Mouse (Mus musculus) MEL (cell line): ENCODE measurements around the gene Slc17a5.

Experiments
- CHD1 ChIP-seq: IDR thresholded peaks from 2 replicates; pipeline ENCODE4 v1.6.1; 2012; ENCODE audit warnings: low read depth, mild to moderate bottlenecking, inconsistent platforms, low read length, improper control_type of control experiment
- CTCF ChIP-seq, 3 experiments: IDR thresholded peaks in 2 of 3; conservative IDR thresholded peaks in 1 of 3; 2 replicates each; pipeline ENCODE4 v1.5.1; 2011 to 2012; ENCODE audit warnings: low read length in 3 of 3, low read depth in 2 of 3, mild to moderate bottlenecking in 2 of 3, improper control_type of control experiment in 1 of 3, inconsistent platforms in 1 of 3, mixed read lengths in 1 of 3, moderate library complexity in 1 of 3; ENCODE audit not compliant: control insufficient read depth in 1 of 3, insufficient read depth in 1 of 3, poor library complexity in 1 of 3, severe bottlenecking in 1 of 3
- ELF1 ChIP-seq: IDR thresholded peaks from 2 replicates; pipeline ENCODE4 v1.6.1; 2014; ENCODE audit warnings: low read depth, mild to moderate bottlenecking, inconsistent platforms, low read length, improper control_type of control experiment, moderate library complexity
- EP300 ChIP-seq, 2 experiments: IDR thresholded peaks; 2 replicates each; pipeline ENCODE4 v1.6.1; 2011; ENCODE audit warnings: improper control_type of control experiment in 2 of 2, low read length in 2 of 2, low read depth in 1 of 2, mild to moderate bottlenecking in 1 of 2
- GATA1 ChIP-seq: IDR thresholded peaks from 2 replicates; pipeline ENCODE4 v1.6.1; 2011; ENCODE audit warnings: low read depth, low read length, improper control_type of control experiment
- MYC ChIP-seq: IDR thresholded peaks from 2 replicates; pipeline ENCODE4 v1.6.1; 2011; ENCODE audit warnings: low read depth, mild to moderate bottlenecking, low read length, improper control_type of control experiment, moderate library complexity
- POLR2A ChIP-seq, 2 experiments: IDR thresholded peaks; 2 replicates each; pipeline ENCODE4 v1.6.1; 2011 to 2012; ENCODE audit warnings: low read length in 2 of 2, mild to moderate bottlenecking in 2 of 2, control low read depth in 1 of 2, improper control_type of control experiment in 1 of 2, low read depth in 1 of 2, moderate library complexity in 1 of 2; ENCODE audit not compliant: control insufficient read depth in 1 of 2, insufficient read depth in 1 of 2, poor library complexity in 1 of 2
- RAD21 ChIP-seq: IDR thresholded peaks from 2 replicates; pipeline ENCODE4 v1.6.1; 2011; ENCODE audit warnings: mild to moderate bottlenecking, low read depth, low read length, improper control_type of control experiment
- TCF12 ChIP-seq: IDR thresholded peaks from 2 replicates; pipeline ENCODE4 v1.6.1; 2014; ENCODE audit warnings: low read depth, mild to moderate bottlenecking, inconsistent platforms, low read length, improper control_type of control experiment, moderate library complexity
- USF1 ChIP-seq: IDR thresholded peaks from 2 replicates; pipeline ENCODE4 v1.6.1; 2014; ENCODE audit warnings: low read depth, mild to moderate bottlenecking, inconsistent platforms, low read length, improper control_type of control experiment, moderate library complexity
- ZC3H11A ChIP-seq: IDR thresholded peaks from 2 replicates; pipeline ENCODE4 v1.6.1; 2012; ENCODE audit warnings: low read depth, mild to moderate bottlenecking, inconsistent platforms, low read length, improper control_type of control experiment
- ZNF384 ChIP-seq: IDR thresholded peaks from 2 replicates; pipeline ENCODE4 v1.6.1; 2012; ENCODE audit warnings: low read depth, mild to moderate bottlenecking, inconsistent platforms, low read length, improper control_type of control experiment

DNA sequence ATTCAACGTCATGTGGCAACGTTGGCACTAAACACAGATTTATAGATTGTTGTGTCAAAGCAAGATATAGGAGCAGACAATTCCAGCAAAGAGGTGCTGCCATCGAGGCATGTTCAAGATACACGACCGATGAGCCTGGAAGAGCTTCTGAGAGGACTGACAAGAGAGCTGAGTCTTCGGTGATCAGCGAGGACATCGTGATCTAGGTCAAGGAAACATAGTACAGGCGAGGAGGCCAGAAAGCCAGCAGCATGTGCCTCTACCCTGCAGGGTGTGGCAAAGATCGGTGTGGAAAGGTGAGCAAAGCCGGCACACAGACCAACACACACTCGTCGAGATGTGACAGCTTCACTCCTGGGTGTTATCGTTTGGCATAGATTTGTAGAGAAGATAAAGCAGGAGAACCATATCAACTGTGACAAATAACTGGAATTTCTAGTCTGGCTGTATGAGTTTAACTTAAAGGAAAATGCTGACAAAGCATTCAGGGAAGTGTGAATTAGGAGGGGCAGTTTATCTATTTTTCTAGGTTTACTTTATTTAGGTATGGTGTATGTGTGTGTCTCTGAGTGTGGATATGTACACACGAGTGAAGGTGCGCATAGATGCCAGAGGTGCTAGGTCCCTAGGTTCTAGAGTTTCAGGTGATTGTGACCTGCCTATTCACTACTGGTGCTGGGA lies 79.6 kb downstream of the Slc17a5 start:
- TF ChIP-seq EP300 (IDR thresholded peaks at IDR 0.05; ENCODE audit: low read depth in 1 of 2, low read length in 2 of 2), result no peak
- no peak for TF ChIP-seq RAD21
- TF ChIP-seq USF1, result no peak
- no peak for TF ChIP-seq POLR2A (IDR thresholded peaks at IDR 0.05; ENCODE audit: control insufficient read depth in 1 of 2, insufficient read depth in 1 of 2, low read depth in 1 of 2, low read length in 2 of 2, poor library complexity in 1 of 2)
- TF ChIP-seq CTCF (IDR thresholded peaks at IDR 0.05 in 2 of 3, conservative IDR thresholded peaks at IDR 0.05 in 1 of 3; ENCODE audit: control insufficient read depth in 1 of 3, insufficient read depth in 1 of 3, low read depth in 2 of 3, low read length in 3 of 3, poor library complexity in 1 of 3, severe bottlenecking in 1 of 3), result no peak
- no peak for TF ChIP-seq ELF1
- TF ChIP-seq ZC3H11A, result no peak
- TF ChIP-seq MYC, result no peak
- TF ChIP-seq TCF12, result no peak
- no peak for TF ChIP-seq CHD1
- TF ChIP-seq GATA1, result no peak
- no peak for TF ChIP-seq ZNF384
